ENCODE assay signal across 8 mouse cellular contexts in the genomic region with DNA sequence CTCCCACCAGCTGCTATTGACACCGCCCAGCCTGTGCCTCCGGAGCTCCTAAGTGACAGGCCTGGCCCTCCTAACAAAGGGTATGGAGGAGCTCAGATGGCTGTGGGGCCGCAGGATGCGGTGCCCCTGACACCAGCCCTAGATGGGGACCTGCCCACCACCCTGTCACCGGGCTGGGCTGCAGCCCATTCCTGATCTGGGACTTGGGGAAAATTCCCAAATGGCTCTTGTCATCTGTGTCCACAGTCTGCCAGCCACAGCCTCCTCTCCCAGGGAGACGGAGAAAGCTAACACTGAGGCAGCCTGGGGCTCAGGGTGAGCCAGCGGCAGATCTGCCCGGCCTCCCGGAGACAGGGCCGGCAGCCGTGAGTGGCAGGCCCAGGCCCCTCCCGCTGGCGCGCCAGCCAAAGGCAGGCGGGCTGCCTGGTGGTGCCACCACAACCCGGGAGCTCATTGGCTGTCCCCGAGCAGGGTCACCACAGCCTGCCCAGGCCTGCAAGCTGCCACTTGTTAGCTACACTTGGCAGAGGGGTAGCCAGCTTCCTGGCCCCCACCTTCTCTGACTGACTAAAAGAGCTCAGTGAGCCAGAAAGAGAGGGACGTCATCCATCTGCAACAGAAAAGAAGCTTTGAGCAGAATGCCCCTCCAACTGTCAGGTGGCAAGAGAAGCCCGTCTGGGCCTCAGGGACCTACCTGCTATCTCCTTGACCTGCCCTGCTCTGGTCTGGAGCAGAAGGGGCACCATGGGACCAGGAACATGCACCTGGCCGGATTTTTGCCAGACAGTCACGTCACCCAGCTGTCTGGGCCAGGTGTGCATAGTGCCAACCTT. TPM values are rescaled to one million over a fixed set of nuclear protein-coding genes. Genes with fewer than 3 reads are reported as not detected.
A peak's percentile ranks its signal among the peaks of the same experiment; 100 is the strongest.
DNase-seq lines count a peak whose midpoint lies in the region; ATAC-seq and TF ChIP-seq lines count a peak whose summit lies in the region.

No protein-coding gene starts in this region.

- peaks cover 91% of the 10 kb centered on the region for H3K4me1 ChIP-seq in hindbrain, embryonic 13.5 days (replicated peaks)

- peak overlapping the region; percentile 99 for H3K27ac ChIP-seq in hindbrain, embryonic 13.5 days

- H3K9me3 ChIP-seq in hindbrain, embryonic 13.5 days, result no peaks in the 10 kb centered on the region

- TF ChIP-seq CTCF in Patski (IDR thresholded peaks at IDR 0.05), result no peak

- no peaks in the 10 kb centered on the region for H3K27me3 ChIP-seq in Patski
- H3K27me3 ChIP-seq in hindbrain, embryonic 13.5 days, result no peaks in the 10 kb centered on the region

- peak overlapping the region; percentile 27 for H3K4me2 ChIP-seq in hindbrain, embryonic 13.5 days

- H3K4me3 ChIP-seq in hindbrain, embryonic 13.5 days, result no peak overlapping the region

- no peak for DNase-seq in Patski (ENCODE audit: low read depth, low spot score)
- DNase-seq in cerebellum, adult 9-11 months, result peak; percentile 96
- DNase-seq in frontal cortex, postnatal 10 days (ENCODE audit: low spot score in 2 of 2), result peak; percentile 92 to 95
- DNase-seq in layer of hippocampus, postnatal 36 days, result peak; percentile 90 to 93
- peak; percentile 96 for DNase-seq in lung, postnatal 25 days (ENCODE audit: low spot score)
- DNase-seq in right cerebral cortex, adult 18-20 months, result peak; percentile 95
- peak; percentile 89 for DNase-seq in urinary bladder, postnatal 14 days (ENCODE audit: low spot score)

- CTCF ChIA-PET in Patski (lab: Charles Lee), result interaction anchor here (0.7 to 3.9 kb wide), 5 partner anchors 9 to 216 kb away, joined by 3 to 34 read pairs (median 3); a partner anchor contains a TSS

- POLR2A ChIA-PET in Patski (lab: Charles Lee), result interaction anchor here (0.6 to 2.9 kb wide), 4 partner anchors 9 to 51 kb away, joined by 4 to 18 read pairs (median 8); a partner anchor contains a TSS

- H3K9ac ChIP-seq in hindbrain, embryonic 13.5 days, result peak overlapping the region; percentile 64

- in situ Hi-C loops in Patski (cut with MboI; ENCODE audit: low pct_unique_long_range_greater_than_20kb), result no loop called here

- WGBS in hindbrain, embryonic 13.5 days, result 8% methylated on average over 21 of the region's 21 CpGs

- peak; percentile 89 for ATAC-seq in Patski
- peak; percentile 90 for ATAC-seq in hindbrain, embryonic 13.5 days (ENCODE audit: low FRiP score)

- peaks cover 22% of the 10 kb centered on the region for H3K36me3 ChIP-seq in hindbrain, embryonic 13.5 days

RNA-seq across cellular contexts. Expression of a gene that starts 20.2 kb away (rescaled TPM):
- polyA plus RNA-seq in Patski (2021), result 54.0 TPM
- 18.4 and 19.2 TPM in 2 replicates for polyA plus RNA-seq in hindbrain, embryonic 13.5 days (2015; fragmentation: Nextera tagmentation; extraction: Ambion mirVana)
- 10 to 100 TPM; 48.0 to 48.3 TPM for total RNA-seq in layer of hippocampus, postnatal 36 days (2021)

RNA-seq across cellular contexts. Expression of a gene that starts 52.1 kb away (rescaled TPM):
- polyA plus RNA-seq in Patski (2021), result 63.9 TPM
- 64.8 and 69.6 TPM in 2 replicates for polyA plus RNA-seq in hindbrain, embryonic 13.5 days (2015; fragmentation: Nextera tagmentation; extraction: Ambion mirVana)
- total RNA-seq in layer of hippocampus, postnatal 36 days (2021), result 10 to 100 TPM; 89.5 to 96.2 TPM
